Mouse (Mus musculus) kidney, adult 18-20 months (tissue): ENCODE results near the gene Arhgap25.
"Not testable (repeated sequence)": the region's sequence is repeated elsewhere in the genome, so short reads cannot be mapped to it uniquely, and the experiment has no call there.

ENCODE experiments used
- DNase-seq: peaks from one replicate; pipeline ENCODE4 v3.0.0; 2021

Gene Arhgap25

GRCm38 (mm10) chr6:87532953-87533710 is at the start of gene Arhgap25:
Gene Arhgap25 (minus strand): TSS chr6:87533259.
- no peak for DNase-seq

- no peak for DNase-seq
Observed at GRCm38 (mm10) chr6:87582456-87582855, 49.4 kb upstream of the Arhgap25 start.

GRCm38 (mm10) chr6:87581581-87581980 is 48.5 kb upstream of the Arhgap25 start:
- DNase-seq = no peak

GRCm38 (mm10) chr6:87581071-87581470 is 48.0 kb upstream of the Arhgap25 start:
- no peak for DNase-seq

- no peak for DNase-seq
Observed at GRCm38 (mm10) chr6:87578247-87578646, 45.2 kb upstream of the Arhgap25 start.

- DNase-seq = no peak
Observed at GRCm38 (mm10) chr6:87576648-87577330, 43.7 kb upstream of the Arhgap25 start.

- DNase-seq = not testable (repeated sequence)
Observed at GRCm38 (mm10) chr6:87571863-87572262, 38.8 kb upstream of the Arhgap25 start.

- no peak for DNase-seq
Observed at GRCm38 (mm10) chr6:87567686-87568593, 34.9 kb upstream of the Arhgap25 start.

- DNase-seq = no peak
Observed at GRCm38 (mm10) chr6:87565166-87565565, 32.1 kb upstream of the Arhgap25 start.

- no peak for DNase-seq
Observed at GRCm38 (mm10) chr6:87564356-87564755, 31.3 kb upstream of the Arhgap25 start.

- DNase-seq = no peak
Observed at GRCm38 (mm10) chr6:87553724-87554123, 20.7 kb upstream of the Arhgap25 start.

- no peak for DNase-seq
Observed at GRCm38 (mm10) chr6:87552054-87552807, 19.2 kb upstream of the Arhgap25 start.

GRCm38 (mm10) chr6:87547836-87548235 is 14.8 kb upstream of the Arhgap25 start:
- DNase-seq = no peak

- DNase-seq = no peak
Observed at GRCm38 (mm10) chr6:87547431-87547830, 14.4 kb upstream of the Arhgap25 start.

GRCm38 (mm10) chr6:87545331-87546217 is 12.5 kb upstream of the Arhgap25 start:
- no peak for DNase-seq

GRCm38 (mm10) chr6:87542027-87542426 is 9.0 kb upstream of the Arhgap25 start:
- DNase-seq = peak; percentile 28

- no peak for DNase-seq
Observed at GRCm38 (mm10) chr6:87541171-87541571, 8.1 kb upstream of the Arhgap25 start.

- no peak for DNase-seq
Observed at GRCm38 (mm10) chr6:87538376-87539270, 5.6 kb upstream of the Arhgap25 start.

- no peak for DNase-seq
Observed at GRCm38 (mm10) chr6:87537678-87538077, 4.6 kb upstream of the Arhgap25 start.

GRCm38 (mm10) chr6:87536270-87536669 is 3.2 kb upstream of the Arhgap25 start:
- DNase-seq = no peak
